Mouse (Mus musculus) layer of hippocampus, postnatal 25 days (tissue): Measurements from ENCODE around the gene Ugt1a6b. TPM values are rescaled to one million over a fixed set of nuclear protein-coding genes. Genes with fewer than 3 reads are reported as not detected.

Experiments
- DNase-seq, 2 experiments: peaks; one replicate each; pipeline ENCODE4 v3.0.0; 2022; ENCODE audit warnings: mixed read lengths in 2 of 2, low spot score in 1 of 2; ENCODE audit errors: extremely low spot score in 1 of 2
- total RNA-seq, 2 experiments: library from RNA; stranded (reverse); gene quantifications; 2 replicates each; pipeline ENCODE4 v1.2.3; 2021

The Ugt1a6b gene
- total RNA-seq, 2 experiments from 2014 or later = 0.40 TPM; not detected in 1

GRCm38 (mm10) chr1:88234646-88235045, 131.6 kb downstream of the Ugt1a6b start:
- no peak for DNase-seq

DNA sequence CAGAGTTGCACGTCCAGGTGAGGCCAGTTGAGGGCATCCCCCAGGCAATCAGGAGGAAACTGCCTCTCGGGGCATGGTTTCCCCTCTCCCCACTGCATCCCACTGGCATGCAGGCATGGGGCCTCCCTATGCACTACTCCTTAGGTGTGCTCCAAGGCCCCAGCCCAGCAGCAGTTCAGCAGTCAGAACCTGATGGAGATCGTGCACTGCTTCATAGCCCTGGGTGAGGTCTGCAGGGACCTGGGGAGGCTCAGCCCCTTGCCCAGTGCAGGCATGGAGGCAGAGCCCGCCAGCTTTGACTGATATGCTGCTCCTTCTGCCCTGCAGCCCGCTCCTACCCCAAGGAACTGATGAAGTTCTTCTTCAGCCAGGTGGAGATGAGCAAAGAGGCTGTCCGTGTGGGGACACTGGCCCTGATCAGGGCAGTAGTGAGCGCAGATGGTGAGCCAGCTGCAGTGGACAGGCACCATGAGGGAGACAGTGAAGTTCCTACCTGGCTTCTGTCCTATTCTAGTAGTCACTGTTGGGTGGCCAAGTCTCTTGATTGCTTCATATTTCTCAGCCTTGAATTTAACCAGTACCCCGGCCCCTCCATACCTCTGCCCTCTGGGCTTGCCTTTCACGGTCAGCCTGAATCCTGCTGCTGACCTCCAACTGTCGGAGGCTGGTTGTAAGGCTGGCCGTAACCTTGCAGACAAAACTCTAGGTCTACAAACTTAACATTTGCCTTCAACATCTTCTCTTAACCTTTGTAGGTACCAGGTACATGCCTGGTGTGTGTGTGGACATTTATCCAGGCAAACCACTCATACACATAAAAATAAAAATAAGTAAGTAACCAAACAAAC, 132.2 kb downstream of the Ugt1a6b start:
- DNase-seq = no peak

DNA sequence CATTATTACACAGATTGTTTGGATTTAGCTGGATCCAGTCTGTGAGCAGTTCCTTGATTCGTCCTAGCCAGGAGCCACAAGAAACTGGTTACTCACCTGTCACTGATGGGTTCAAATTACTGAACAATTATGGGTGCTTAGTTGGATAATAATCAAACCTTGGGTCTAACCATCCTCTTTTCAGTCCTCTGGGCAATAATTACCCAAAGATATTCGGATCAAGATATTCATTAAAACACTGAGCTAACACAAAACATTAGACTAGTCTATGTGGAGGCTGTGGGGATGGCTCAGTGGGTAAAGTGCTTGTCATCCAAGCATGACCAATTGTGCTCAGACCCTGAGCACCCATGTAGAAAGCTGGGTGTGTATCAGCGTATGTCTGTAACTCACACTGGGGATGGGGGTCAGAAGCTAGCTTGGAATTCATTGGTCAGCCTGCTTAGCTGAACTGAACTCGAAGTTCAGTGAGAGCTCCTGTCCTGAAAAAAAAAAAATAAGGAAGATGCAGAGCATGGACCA, 132.9 kb downstream of the Ugt1a6b start:
- no peak for DNase-seq

GRCm38 (mm10) chr1:88237311-88237710, 134.3 kb downstream of the Ugt1a6b start:
- DNase-seq = no peak

GRCm38 (mm10) chr1:88238771-88239170, 135.7 kb downstream of the Ugt1a6b start:
- no peak for DNase-seq

DNA sequence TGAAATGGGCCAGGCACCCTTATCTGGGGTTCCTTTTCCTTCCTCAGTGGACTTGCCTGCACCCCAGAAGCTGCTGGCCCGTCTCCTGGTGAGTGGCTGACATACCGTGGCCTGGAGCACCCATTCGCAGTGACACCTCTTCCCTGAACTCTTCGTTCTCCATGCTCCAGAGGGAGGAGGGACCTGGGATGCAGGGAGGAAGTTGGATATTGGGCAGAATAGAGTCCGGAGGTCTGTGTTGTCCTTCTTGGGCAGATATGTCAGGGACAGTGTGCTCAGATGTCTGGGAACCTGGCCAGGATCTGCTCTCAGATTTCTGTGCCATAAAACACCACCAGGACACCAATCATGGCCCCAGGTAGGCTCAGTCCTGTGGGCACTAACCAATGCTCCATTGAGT, 137.0 kb downstream of the Ugt1a6b start:
- DNase-seq = no peak

DNA sequence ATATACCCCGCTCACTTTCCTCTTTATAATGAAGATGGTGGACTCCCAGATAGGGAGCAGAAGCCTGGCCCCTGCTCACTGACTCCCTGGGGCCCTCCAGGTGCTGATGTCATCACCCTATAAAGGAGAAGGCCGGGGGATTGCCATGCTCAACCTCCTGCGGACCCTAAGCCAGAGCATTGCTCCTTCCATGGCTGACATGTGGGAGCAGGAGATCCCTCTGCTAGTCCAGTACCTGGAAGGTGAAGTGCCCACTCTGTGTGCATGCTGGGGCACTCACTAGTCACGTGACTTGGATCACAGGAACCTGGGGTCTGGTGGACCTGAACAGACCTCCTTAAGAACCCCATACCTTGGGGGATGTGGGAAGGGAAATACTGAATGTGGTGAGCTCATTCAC, 137.5 kb downstream of the Ugt1a6b start:
- no peak for DNase-seq

GRCm38 (mm10) chr1:88243861-88244260, 140.8 kb downstream of the Ugt1a6b start:
- no peak for DNase-seq

DNA sequence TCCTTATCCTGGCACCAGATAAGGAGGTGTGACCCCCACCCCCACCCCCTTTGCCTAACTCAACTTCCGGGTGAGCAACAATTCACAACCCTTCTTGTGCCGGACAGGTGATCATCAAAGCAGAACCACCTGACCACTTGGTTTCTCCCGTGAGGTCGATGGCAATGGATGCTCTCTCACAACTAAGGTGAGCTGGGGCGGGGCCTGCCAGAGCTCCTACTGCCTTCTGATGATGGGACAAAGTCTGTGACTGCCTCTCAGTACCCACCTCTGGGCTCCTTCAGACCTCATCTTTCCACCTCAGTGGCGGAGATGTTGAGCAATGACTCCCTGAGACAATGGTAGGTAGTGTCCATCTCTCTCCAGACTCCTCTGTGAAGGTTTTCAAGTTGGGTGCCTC, 142.8 kb downstream of the Ugt1a6b start:
- no peak for DNase-seq

DNA sequence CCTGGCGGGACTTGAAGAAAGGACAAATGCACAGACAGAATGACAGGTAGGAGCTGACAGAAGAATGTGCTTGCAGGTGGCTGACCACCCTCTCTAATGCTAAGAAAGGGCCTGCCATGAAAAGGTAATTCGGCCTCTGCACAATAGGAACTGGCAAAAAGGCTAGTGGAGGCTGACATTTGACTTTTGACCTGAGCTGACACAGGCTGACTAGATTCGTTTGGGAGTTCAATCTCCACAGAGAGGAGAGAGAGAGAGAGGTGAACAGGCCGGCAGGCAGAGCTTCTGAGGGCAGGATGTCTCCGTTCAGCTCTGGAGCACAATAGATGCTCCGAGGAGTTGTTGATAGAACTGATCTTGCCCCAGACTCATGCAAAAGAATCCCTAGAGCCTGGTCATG, 143.3 kb downstream of the Ugt1a6b start:
- no peak for DNase-seq

DNA sequence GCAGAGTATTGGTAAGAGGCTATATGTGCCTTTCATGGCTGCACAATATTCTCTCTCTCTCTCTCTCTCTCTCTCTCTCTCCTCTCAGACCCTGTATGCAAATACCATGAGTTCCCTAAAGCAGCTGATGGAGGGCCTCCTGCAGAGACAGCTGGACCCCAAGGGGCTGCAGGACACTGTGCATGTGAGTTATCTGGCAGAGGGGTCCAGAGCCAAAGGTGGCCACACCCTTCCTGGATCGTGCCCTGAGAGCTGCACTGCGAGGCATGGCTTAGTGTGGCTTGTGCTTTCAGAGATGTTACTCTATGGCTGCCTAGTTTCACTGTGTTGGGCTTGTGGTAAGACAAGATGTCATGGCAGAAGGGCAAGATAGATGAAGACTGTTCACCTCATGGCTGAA, 144.6 kb downstream of the Ugt1a6b start:
- DNase-seq = no peak

DNA sequence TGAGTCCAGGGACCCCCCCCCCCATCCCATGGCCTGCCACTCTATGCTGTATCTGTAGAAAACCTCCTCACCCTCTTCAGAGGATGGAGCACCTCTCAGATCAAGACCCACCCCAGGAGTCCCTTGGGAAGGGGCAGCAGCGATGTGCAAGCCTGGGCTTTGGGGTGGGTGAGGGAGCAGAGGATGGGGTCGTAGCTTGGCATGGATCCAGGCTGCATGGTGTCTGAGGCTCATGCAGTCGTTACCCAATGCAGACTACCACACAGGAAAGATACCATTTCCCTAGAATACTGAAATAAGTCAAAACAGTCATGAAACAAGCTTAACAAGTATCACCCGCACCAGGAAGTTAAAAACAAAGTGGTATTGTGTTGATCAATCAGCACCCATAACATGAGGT, 145.6 kb downstream of the Ugt1a6b start:
- no peak for DNase-seq

DNA sequence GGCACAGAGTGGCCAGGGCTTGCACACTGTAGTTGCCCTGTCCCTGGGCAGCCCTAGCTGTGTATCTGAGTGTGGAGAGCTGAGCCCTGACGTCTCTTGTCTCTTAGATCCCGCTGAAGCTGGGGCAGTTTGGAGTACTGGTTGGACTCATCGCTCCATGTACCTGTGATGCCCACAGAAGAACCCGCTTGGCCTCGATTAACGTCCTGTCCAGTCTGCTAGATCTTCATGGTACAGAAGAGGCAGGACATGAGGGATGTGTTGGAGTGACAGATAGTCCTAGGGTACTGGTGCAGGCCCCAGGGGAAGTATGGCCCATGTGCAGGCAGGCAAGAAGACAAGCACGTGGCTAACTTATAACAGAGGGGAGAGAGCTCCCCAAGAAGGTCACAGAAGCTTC, 146.5 kb downstream of the Ugt1a6b start:
- DNase-seq = no peak

DNA sequence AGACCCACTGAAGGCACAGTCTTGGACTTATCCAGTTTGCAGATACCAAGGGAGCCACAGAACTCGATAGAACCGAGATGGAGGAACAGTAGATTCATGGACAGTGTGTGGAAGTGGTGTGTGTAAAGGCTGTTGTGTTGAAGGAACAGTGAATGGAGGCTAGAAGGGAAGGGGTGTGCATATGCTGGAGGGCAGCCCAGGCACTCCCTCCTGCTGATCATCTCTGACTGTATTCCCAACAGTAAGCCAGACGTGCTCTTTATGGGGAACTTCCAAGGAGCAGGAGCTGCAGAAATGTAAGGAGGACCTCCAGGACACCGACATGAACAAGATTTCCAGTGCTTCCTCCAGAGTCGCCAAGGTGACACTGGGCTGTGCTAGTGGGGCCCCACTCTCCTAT, 147.0 kb downstream of the Ugt1a6b start:
- DNase-seq = no peak

- no peak for DNase-seq
Observed at GRCm38 (mm10) chr1:88253106-88253505, 150.1 kb downstream of the Ugt1a6b start.

- DNase-seq = no peak
Observed at GRCm38 (mm10) chr1:88253540-88253939, 150.5 kb downstream of the Ugt1a6b start.

- no peak for DNase-seq
Observed at GRCm38 (mm10) chr1:88254793-88255465, 151.9 kb downstream of the Ugt1a6b start.

DNA sequence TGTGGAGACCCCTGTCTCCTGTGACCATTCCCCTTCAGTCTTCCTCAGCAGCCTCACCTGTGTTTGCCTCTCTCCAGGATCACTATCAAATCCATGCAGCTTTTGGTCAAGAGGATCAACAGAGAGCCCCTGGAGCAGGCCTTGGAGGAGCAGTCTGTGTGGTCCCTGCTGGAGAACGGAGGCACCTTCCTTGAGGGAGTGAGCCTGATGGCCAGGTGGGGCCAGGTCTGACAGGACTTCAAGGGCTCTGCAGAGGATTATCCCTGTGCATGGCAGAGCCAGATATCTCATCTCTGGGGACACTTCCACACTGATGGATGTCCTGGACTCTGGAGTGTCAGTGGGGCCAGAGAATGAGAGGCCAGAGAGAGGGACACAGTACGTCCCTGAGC, 152.4 kb downstream of the Ugt1a6b start:
- no peak for DNase-seq

- no peak for DNase-seq
Observed at GRCm38 (mm10) chr1:88255989-88256754, 153.1 kb downstream of the Ugt1a6b start.

GRCm38 (mm10) chr1:88256886-88257663, 154.0 kb downstream of the Ugt1a6b start:
- DNase-seq = no peak
